Mouse (Mus musculus) heart, postnatal 25 days (tissue): ENCODE results near the gene Gm10135. TPM values are rescaled to one million over a fixed set of nuclear protein-coding genes. Genes with fewer than 3 reads are reported as not detected.
"Not testable (repeated sequence)": the region's sequence is repeated elsewhere in the genome, so short reads cannot be mapped to it uniquely, and the experiment has no call there.

Experiments used
- DNase-seq: peaks from one replicate; pipeline ENCODE4 v3.0.0; 2022; ENCODE audit warnings: low spot score
- intact Hi-C: fragments of 180-260 bp; cut with DNase I; formaldehyde crosslinking; loops from one replicate; pipeline ENCODE4 v1.15.1; 2025
- total RNA-seq, 2 experiments: library from RNA; stranded (reverse); gene quantifications; 2 replicates each; pipeline ENCODE4 v1.2.3; 2021

Gm10135 gene
- not detected for total RNA-seq

GRCm38 (mm10) chr5:72974602-72975001, at the start of gene Gm10135:
Gene Gm10135, minus strand, starts transcription at chr5:72974702.
- DNase-seq, result no peak
- intact Hi-C loops, result no loop called here

GRCm38 (mm10) chr5:73023801-73024200, 49.3 kb upstream of the Gm10135 start:
- no peak for DNase-seq
- intact Hi-C loops, result loop anchor here (5.0 kb wide), 1 partner anchor 452 kb away; no protein-coding TSS in a partner anchor

GRCm38 (mm10) chr5:73014745-73015144, 40.2 kb upstream of the Gm10135 start:
- no peak for DNase-seq
- intact Hi-C loops, result no loop called here

GRCm38 (mm10) chr5:73013611-73014287, 39.2 kb upstream of the Gm10135 start:
- intact Hi-C loops, DNase-seq: not testable (repeated sequence)

- intact Hi-C loops, DNase-seq: not testable (repeated sequence)
These were observed 38.5 kb upstream of the Gm10135 start for GRCm38 (mm10) chr5:73012884-73013610.

GRCm38 (mm10) chr5:73011806-73012205, 37.3 kb upstream of the Gm10135 start:
- DNase-seq, intact Hi-C loops: not testable (repeated sequence)

GRCm38 (mm10) chr5:73008230-73008629, 33.7 kb upstream of the Gm10135 start:
- not testable (repeated sequence) for DNase-seq
- intact Hi-C loops, result loop anchor here (5.0 kb wide), 1 partner anchor 421 kb away; the partner anchor contains the start of gene Gm5868

- intact Hi-C loops, result loop anchor here (5.0 kb wide), 1 partner anchor 420 kb away; the partner anchor contains the start of gene Gm5868
These were observed 33.1 kb upstream of the Gm10135 start for GRCm38 (mm10) chr5:73007582-73007959.

GRCm38 (mm10) chr5:73006784-73007581, 32.5 kb upstream of the Gm10135 start, which contains the start of gene Slc10a4:
Gene Slc10a4, plus strand, starts transcription at chr5:73006883.
- no peak for DNase-seq
- intact Hi-C loops, result loop anchor here (5.0 kb wide), 1 partner anchor 420 kb away; the partner anchor contains the start of gene Gm5868

More at GRCm38 (mm10) chr5:73007582-73007959, 33.1 kb upstream of the Gm10135 start:
- DNase-seq, result no peak

GRCm38 (mm10) chr5:73004046-73004445, 29.5 kb upstream of the Gm10135 start:
- intact Hi-C loops, result no loop called here
- DNase-seq, result no peak

- DNase-seq, intact Hi-C loops: not testable (repeated sequence)
These were observed 24.0 kb upstream of the Gm10135 start for GRCm38 (mm10) chr5:72998546-72998945.

GRCm38 (mm10) chr5:72995379-72995778, 20.9 kb upstream of the Gm10135 start:
- intact Hi-C loops, result no loop called here
- no peak for DNase-seq

- no peak for DNase-seq
These were observed 20.4 kb upstream of the Gm10135 start for GRCm38 (mm10) chr5:72994928-72995327.

GRCm38 (mm10) chr5:72994424-72994823, 19.9 kb upstream of the Gm10135 start:
- intact Hi-C loops, result no loop called here
- DNase-seq, result no peak

More at GRCm38 (mm10) chr5:72994928-72995327, 20.4 kb upstream of the Gm10135 start:
- intact Hi-C loops, result no loop called here

- intact Hi-C loops, result no loop called here
- no peak for DNase-seq
These were observed 18.0 kb upstream of the Gm10135 start for GRCm38 (mm10) chr5:72992474-72992873.

- DNase-seq, result no peak
- intact Hi-C loops, result no loop called here
These were observed 15.3 kb upstream of the Gm10135 start for GRCm38 (mm10) chr5:72989756-72990155.

- intact Hi-C loops, result no loop called here
- no peak for DNase-seq
These were observed 13.3 kb upstream of the Gm10135 start for GRCm38 (mm10) chr5:72987786-72988185.

GRCm38 (mm10) chr5:72984091-72984490, 9.6 kb upstream of the Gm10135 start:
- DNase-seq, result no peak
- intact Hi-C loops, result loop anchor here (1.0 to 2.0 kb wide), 2 partner anchors 87 to 399 kb away; no protein-coding TSS in a partner anchor

- intact Hi-C loops, result no loop called here
These were observed 2.0 kb upstream of the Gm10135 start for GRCm38 (mm10) chr5:72976539-72976938.

GRCm38 (mm10) chr5:72975996-72976395, 1.5 kb upstream of the Gm10135 start:
- no peak for DNase-seq
- intact Hi-C loops, result no loop called here

More at GRCm38 (mm10) chr5:72976539-72976938, 2.0 kb upstream of the Gm10135 start:
- no peak for DNase-seq
